Mouse (Mus musculus): ENCODE data around the gene Vwa7. TPM values are rescaled to one million over a fixed set of nuclear protein-coding genes. Genes with fewer than 3 reads are reported as not detected.
"Not testable (repeated sequence)": the region's sequence is repeated elsewhere in the genome, so short reads cannot be mapped to it uniquely, and the experiment has no call there.

Gene Vwa7
- polyA plus RNA-seq, 1 experiment from 2014 or later, result 0.30 TPM

DNA sequence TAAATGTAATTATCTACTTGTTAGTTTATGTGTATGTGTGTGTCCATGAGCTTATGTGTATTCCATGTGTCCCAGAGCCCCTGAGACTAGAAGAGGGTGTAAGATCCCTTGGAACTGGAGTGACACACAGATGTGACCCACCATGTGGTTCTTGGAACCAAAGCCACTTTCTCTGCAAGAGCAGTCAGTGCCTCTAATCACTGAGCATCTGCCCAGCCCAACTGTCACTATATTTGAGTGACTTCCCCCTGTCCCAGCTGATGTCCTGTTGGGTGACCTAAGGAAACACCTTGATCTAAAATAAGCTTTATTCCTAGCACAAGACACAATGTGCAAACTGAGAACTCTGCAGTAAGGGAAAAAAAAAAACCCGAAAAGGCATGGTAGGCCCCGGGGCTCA, 11.9 kb downstream of the Vwa7 start:
- no peaks in the 10 kb centered on the region for H3K27me3 ChIP-seq (replicated peaks; ENCODE audit: insufficient read depth, low read length)
- DNase-seq (ENCODE audit: low spot score), result no peak
- TF ChIP-seq CTCF (IDR thresholded peaks at IDR 0.05), result no peak
- TF ChIP-seq EP300 (IDR thresholded peaks at IDR 0.05), result no peak
- WGBS, result 52% methylated on average over 2 of the region's 2 CpGs
- H3K9ac ChIP-seq (replicated peaks; ENCODE audit: low read depth), result no peak overlapping the region
- H3K4me2 ChIP-seq (replicated peaks; ENCODE audit: low read depth, low read length), result no peak overlapping the region
- ATAC-seq, result no peak
- no peaks in the 10 kb centered on the region for H3K9me3 ChIP-seq (ENCODE audit: low read length)
- no peak overlapping the region for H3K27ac ChIP-seq (ENCODE audit: low read length)
- peaks cover 3% of the 10 kb centered on the region; the same call in 1 of the 2 replicates for H3K4me1 ChIP-seq (ENCODE audit: insufficient read depth, low read depth, low read length)
- no peaks in the 10 kb centered on the region for H3K36me3 ChIP-seq (ENCODE audit: insufficient read depth, low read length)
- no peak overlapping the region for H3K4me3 ChIP-seq (ENCODE audit: low read depth, low read length)

DNA sequence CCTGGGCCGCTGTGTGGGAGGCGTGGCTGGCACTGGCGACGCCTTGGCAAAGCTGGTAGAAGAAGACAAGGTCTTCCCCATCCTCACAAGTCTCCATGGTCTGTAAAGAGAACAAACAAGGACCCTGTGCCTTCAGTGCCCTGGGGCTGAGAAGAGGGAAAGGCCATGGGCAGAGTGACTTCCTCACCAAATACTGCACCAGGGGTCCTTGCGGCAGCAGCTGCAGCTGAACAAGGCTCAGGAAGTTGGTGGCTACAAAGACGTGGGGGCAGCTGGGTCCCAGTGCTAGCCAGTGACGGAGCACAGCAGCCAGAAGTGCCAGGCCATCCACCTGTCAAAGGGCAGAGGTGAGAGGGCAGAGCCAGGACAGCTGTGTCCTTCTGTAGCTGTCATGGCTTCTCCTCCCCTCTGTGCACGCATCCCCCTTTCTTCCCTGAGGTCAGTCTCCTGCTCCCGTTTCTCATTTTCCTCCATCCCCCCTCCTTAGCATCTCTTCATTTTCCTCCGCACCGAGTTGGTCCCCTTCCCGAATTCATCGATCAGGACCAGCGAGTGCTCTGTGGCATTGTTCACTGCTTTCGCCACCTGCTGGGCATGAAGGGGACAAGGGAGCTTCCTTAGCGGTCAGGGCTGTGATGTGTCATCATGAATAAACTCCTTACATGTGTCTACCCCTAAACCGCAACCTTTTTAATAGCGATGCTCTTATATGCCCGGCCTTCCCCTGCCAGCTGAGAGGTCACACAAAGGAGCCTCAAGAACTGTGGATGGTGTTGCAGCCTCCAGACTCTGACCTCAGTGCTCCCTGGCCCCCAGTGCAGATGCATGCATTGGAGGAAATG, 13.5 kb downstream of the Vwa7 start:
- Histone ChIP-seq H3K27ac (ENCODE audit: low read length) (no peak overlapping the region), H3K9ac (replicated peaks; ENCODE audit: low read depth) (no peak overlapping the region), H3K4me2 (replicated peaks; ENCODE audit: low read depth, low read length) (no peak overlapping the region), H3K4me1 (ENCODE audit: insufficient read depth, low read depth, low read length) (no peaks in the 10 kb centered on the region), H3K4me3 (ENCODE audit: low read depth, low read length) (no peak overlapping the region), H3K9me3 (ENCODE audit: low read length) (no peaks in the 10 kb centered on the region), H3K36me3 (ENCODE audit: insufficient read depth, low read length) (no peaks in the 10 kb centered on the region), H3K27me3 (replicated peaks; ENCODE audit: insufficient read depth, low read length) (no peaks in the 10 kb centered on the region)
- 33% methylated on average over 19 of the region's 19 CpGs for WGBS
- no peak; the same call in 1 of the 2 replicates for ATAC-seq
- peak; percentile 36 for DNase-seq (ENCODE audit: low spot score)
- TF ChIP-seq CTCF (IDR thresholded peaks at IDR 0.05) (peak; percentile 74), EP300 (IDR thresholded peaks at IDR 0.05) (no peak)

DNA sequence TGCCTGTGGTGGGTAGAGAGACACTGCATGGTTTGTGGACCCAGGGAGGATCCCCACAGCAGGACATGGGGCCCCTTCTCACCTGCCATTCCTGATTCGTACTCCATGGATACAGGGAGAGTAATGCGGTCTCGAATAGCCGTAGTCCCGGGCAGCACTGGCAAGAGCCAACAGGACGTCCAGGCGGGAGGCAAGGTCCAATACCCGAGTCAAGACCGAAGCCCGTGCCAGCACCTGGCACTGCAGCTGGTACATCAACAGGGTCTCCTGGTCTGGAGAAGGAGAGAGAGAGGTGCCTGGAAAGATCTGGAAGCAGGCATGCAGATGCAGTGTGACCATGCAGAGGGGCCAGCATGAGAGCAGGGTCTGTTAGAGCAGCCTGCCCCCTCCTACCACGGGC, 14.9 kb downstream of the Vwa7 start:
- Histone ChIP-seq H3K4me2 (replicated peaks; ENCODE audit: low read depth, low read length) (no peak overlapping the region), H3K9ac (replicated peaks; ENCODE audit: low read depth) (no peak overlapping the region), H3K9me3 (ENCODE audit: low read length) (no peaks in the 10 kb centered on the region), H3K4me3 (ENCODE audit: low read depth, low read length) (no peak overlapping the region), H3K4me1 (ENCODE audit: insufficient read depth, low read depth, low read length) (no peaks in the 10 kb centered on the region), H3K36me3 (ENCODE audit: insufficient read depth, low read length) (no peaks in the 10 kb centered on the region), H3K27ac (ENCODE audit: low read length) (no peak overlapping the region), H3K27me3 (replicated peaks; ENCODE audit: insufficient read depth, low read length) (no peaks in the 10 kb centered on the region)
- ATAC-seq (no peak), DNase-seq (ENCODE audit: low spot score) (no peak)
- WGBS, result 86% methylated on average over 11 of the region's 11 CpGs
- TF ChIP-seq EP300 (IDR thresholded peaks at IDR 0.05) (no peak), CTCF (IDR thresholded peaks at IDR 0.05) (no peak)

DNA sequence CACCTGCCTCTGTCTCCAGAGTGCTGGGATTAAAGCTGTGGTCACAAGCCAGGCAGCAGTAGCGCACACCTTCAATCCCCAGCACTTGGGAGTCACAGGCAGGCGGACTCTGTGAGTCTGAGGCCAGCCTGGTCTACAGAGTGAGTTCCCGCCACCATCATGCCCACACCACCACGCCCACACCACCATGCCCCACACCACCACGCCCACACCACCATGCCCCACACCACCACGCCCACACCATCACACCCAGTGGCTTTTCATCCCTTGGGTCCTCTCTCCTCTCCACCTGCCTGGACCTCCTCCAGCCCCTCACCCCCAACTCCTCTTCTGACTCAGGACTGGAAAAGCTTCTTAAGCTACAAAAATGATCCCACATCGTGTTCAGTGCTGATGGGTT, 15.5 kb downstream of the Vwa7 start:
- DNase-seq (ENCODE audit: low spot score), result no peak
- H3K4me2 ChIP-seq (replicated peaks; ENCODE audit: low read depth, low read length), result no peak overlapping the region
- TF ChIP-seq CTCF (IDR thresholded peaks at IDR 0.05), result no peak
- no peak for TF ChIP-seq EP300 (IDR thresholded peaks at IDR 0.05)
- H3K4me3 ChIP-seq (ENCODE audit: low read depth, low read length), result no peak overlapping the region
- H3K9me3 ChIP-seq (ENCODE audit: low read length), result no peaks in the 10 kb centered on the region
- H3K27ac ChIP-seq (ENCODE audit: low read length), result no peak overlapping the region
- no peak for ATAC-seq
- no peaks in the 10 kb centered on the region for H3K27me3 ChIP-seq (replicated peaks; ENCODE audit: insufficient read depth, low read length)
- no peaks in the 10 kb centered on the region for H3K4me1 ChIP-seq (ENCODE audit: insufficient read depth, low read depth, low read length)
- 81% methylated on average over 7 of the region's 7 CpGs for WGBS
- H3K36me3 ChIP-seq (ENCODE audit: insufficient read depth, low read length), result no peaks in the 10 kb centered on the region
- no peak overlapping the region for H3K9ac ChIP-seq (replicated peaks; ENCODE audit: low read depth)

DNA sequence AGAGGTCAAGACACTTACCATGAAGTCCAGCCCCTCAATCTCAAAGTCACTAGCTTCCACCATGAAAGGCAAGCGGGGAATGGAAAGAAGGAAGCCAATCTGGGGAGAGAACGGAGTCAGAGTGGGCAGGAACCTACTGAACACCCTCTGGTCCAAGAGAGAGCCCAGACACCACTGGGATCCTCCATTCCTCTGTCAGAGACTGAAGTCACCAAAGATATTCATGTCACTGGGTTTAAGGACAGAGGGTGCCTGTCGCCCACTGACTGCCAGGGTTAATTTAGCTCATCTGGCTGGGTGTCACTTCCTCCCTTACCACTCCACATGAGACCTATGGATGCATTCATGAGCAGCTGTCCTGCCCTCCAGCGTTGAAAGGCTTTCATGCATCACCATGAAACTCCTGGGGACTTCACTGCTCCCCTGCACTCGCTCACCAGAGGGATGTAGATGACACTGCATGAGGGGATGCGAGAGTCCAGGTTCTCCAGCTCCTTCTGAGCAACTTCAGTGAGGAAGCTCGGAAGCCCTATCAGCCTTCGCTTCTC, 16.0 kb downstream of the Vwa7 start:
- H3K4me3 ChIP-seq (ENCODE audit: low read depth, low read length), result no peak overlapping the region
- H3K4me1 ChIP-seq (ENCODE audit: insufficient read depth, low read depth, low read length), result no peaks in the 10 kb centered on the region
- no peaks in the 10 kb centered on the region for H3K9me3 ChIP-seq (ENCODE audit: low read length)
- no peak for ATAC-seq
- DNase-seq (ENCODE audit: low spot score), result no peak
- no peaks in the 10 kb centered on the region for H3K27me3 ChIP-seq (replicated peaks; ENCODE audit: insufficient read depth, low read length)
- 63% methylated on average over 8 of the region's 8 CpGs for WGBS
- TF ChIP-seq EP300 (IDR thresholded peaks at IDR 0.05) (no peak), CTCF (IDR thresholded peaks at IDR 0.05) (0 out of 2 replicates have a peak, but pooled peaks have one; percentile 22)
- no peak overlapping the region for H3K9ac ChIP-seq (replicated peaks; ENCODE audit: low read depth)
- H3K4me2 ChIP-seq (replicated peaks; ENCODE audit: low read depth, low read length), result no peak overlapping the region
- H3K27ac ChIP-seq (ENCODE audit: low read length), result no peak overlapping the region
- no peaks in the 10 kb centered on the region for H3K36me3 ChIP-seq (ENCODE audit: insufficient read depth, low read length)

DNA sequence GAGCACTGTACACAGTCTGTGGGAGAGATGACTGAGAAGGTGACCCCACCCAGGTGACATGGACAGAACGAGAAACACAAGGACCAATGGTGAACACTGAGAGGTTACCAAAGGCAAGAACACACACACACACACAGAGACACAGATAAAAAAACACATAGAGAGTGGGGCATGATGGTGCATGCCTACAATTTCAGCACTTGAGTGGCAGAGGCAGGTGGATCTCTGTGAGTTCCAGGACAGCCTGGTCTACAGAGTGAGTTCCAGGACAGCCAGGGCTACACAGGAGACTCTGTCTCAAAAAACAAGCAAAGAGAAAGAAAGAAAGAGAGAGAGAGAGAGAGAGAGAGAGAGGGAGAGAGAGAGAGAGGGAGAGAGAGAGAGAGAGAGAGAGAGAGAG, 17.3 kb downstream of the Vwa7 start:
- H3K36me3 ChIP-seq (ENCODE audit: insufficient read depth, low read length); DNase-seq (ENCODE audit: low spot score); H3K4me3 ChIP-seq (ENCODE audit: low read depth, low read length); H3K9me3 ChIP-seq (ENCODE audit: low read length); H3K27ac ChIP-seq (ENCODE audit: low read length); H3K4me2 ChIP-seq (replicated peaks; ENCODE audit: low read depth, low read length); H3K9ac ChIP-seq (replicated peaks; ENCODE audit: low read depth); ATAC-seq; H3K27me3 ChIP-seq (replicated peaks; ENCODE audit: insufficient read depth, low read length); H3K4me1 ChIP-seq (ENCODE audit: insufficient read depth, low read depth, low read length): not testable (repeated sequence)
- WGBS, result 76% methylated on average over 1 of the region's 1 CpGs
